Mouse (Mus musculus): ENCODE results near the gene Bst1.
A peak's percentile ranks its signal among the peaks of the same experiment; 100 is the strongest.

DNA sequence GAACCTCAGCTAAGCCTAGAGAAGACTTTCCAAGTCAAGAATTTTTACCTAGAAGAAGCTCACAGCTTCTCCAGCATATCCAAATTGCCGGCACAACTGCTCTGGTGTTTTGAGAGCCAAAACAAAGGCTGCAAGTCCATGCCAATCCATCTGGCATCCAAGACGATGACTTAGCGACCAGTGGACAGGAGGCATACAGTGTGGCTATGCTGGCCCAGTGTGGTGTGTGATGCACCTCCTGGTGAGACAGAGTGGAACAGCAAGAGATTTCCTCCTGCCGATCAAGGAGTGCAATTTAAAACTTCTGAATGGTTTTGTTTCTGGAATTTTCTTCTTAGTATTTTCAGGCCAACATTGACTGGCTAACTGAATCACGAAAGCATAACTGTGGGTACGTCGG is 17.9 kb downstream of the Bst1 start:
- TF ChIP-seq CTCF (IDR thresholded peaks at IDR 0.05; ENCODE audit: low read depth) (0 out of 2 replicates have a peak, but pooled peaks have one; percentile 17), EP300 (IDR thresholded peaks at IDR 0.05; ENCODE audit: low read depth) (no peak)
